Mouse (Mus musculus): ENCODE results near the gene Bmi1.

- no peak for TF ChIP-seq CTCF (conservative IDR thresholded peaks at IDR 0.05; ENCODE audit: low read length)
- no peak for TF ChIP-seq POU5F1 (IDR thresholded peaks at IDR 0.05; ENCODE audit: borderline replicate concordance, low read length)
These were observed 17.2 kb downstream of the Bmi1 start, which contains the start of gene Spag6 for GRCm38 (mm10) chr2:18693871-18694610.

All from E14TG2a.4 (cell line).